Mouse (Mus musculus) large intestine, adult 2 months (tissue): Measurements from ENCODE around the gene Msantd2. TPM values are rescaled to one million over a fixed set of nuclear protein-coding genes. Genes with fewer than 3 reads are reported as not detected.

Experiments
- DNase-seq: peaks from one replicate; pipeline ENCODE4 v3.0.0-alpha.2; 2012; ENCODE audit warnings: low read depth, low spot score
- WGBS: fragments of 180-500 bp; shearing (Covaris S2); methylation state at CpG from one replicate; pipeline ENCODE4 v1.1.7; 2018; 5-methylcytosine and 5-hydroxymethylcytosine counted together
- polyA plus RNA-seq: library from polyadenylated mRNA; depleted of rRNA; stranded (reverse); fragments of >200 nt; gene quantifications from 2 replicates; pipeline ENCODE4 v1.2.3, GENCODE M21; 2012; rRNA removed

Gene Msantd2
- polyA plus RNA-seq, 1 experiment: 6.3 TPM

GRCm38 (mm10) chr9:37563805-37564204 is 74.7 kb downstream of the Msantd2 start:
- no peak for DNase-seq
- 45% methylated on average over 1 of the region's 1 CpGs for WGBS

GRCm38 (mm10) chr9:37567019-37567418 is 77.9 kb downstream of the Msantd2 start:
- WGBS: 97% methylated on average over 2 of the region's 2 CpGs
- no peak for DNase-seq

- no peak for DNase-seq
- 55% methylated on average over 5 of the region's 5 CpGs for WGBS
Measured at GRCm38 (mm10) chr9:37567454-37567853, 78.3 kb downstream of the Msantd2 start.

GRCm38 (mm10) chr9:37567892-37568604 is 78.9 kb downstream of the Msantd2 start:
- DNase-seq: no peak
- 34% methylated on average over 15 of the region's 15 CpGs for WGBS

GRCm38 (mm10) chr9:37568605-37569214 is 79.6 kb downstream of the Msantd2 start:
- WGBS: 18% methylated on average over 4 of the region's 4 CpGs
- DNase-seq: peak; percentile 10

- 24% methylated on average over 2 of the region's 2 CpGs for WGBS
- peak; percentile 8 for DNase-seq
Measured at GRCm38 (mm10) chr9:37569231-37569835, 80.2 kb downstream of the Msantd2 start.

- no peak for DNase-seq
- 46% methylated on average over 3 of the region's 3 CpGs for WGBS
Measured at GRCm38 (mm10) chr9:37572204-37572876, 83.2 kb downstream of the Msantd2 start.

Other genes with a start within 250 kb of the Msantd2 start
- gene Slc37a2, start 233.6 kb upstream of the Msantd2 start, polyA plus RNA-seq: 1.4 and 2.1 TPM in 2 replicates
- gene Ccdc15, start 140.9 kb upstream of the Msantd2 start, polyA plus RNA-seq: 0.43 and 0.60 TPM in 2 replicates
- 0.25 and 0.27 TPM in 2 replicates for gene Hepacam, start 122.0 kb upstream of the Msantd2 start, polyA plus RNA-seq
- 6.5 and 8.2 TPM in 2 replicates for gene Robo4, start 87.4 kb upstream of the Msantd2 start, polyA plus RNA-seq
- 0.21 and 0.44 TPM in 2 replicates for gene Robo3, start 56.1 kb upstream of the Msantd2 start, polyA plus RNA-seq
- 15.3 and 18.6 TPM in 2 replicates for gene Esam, start 38.8 kb downstream of the Msantd2 start, polyA plus RNA-seq
- 2.3 and 2.6 TPM in 2 replicates for gene Vsig2, start 49.9 kb downstream of the Msantd2 start, polyA plus RNA-seq
- gene Nrgn, start 63.6 kb downstream of the Msantd2 start, polyA plus RNA-seq: 2.9 TPM in 2 replicates
- 7.7 and 15.0 TPM in 2 replicates for gene Siae, start 66.4 kb downstream of the Msantd2 start, polyA plus RNA-seq
- gene Spa17, start 124.4 kb downstream of the Msantd2 start, polyA plus RNA-seq: 0.30 and 0.60 TPM in 2 replicates
- gene Tbrg1, start 168.0 kb downstream of the Msantd2 start, polyA plus RNA-seq: 80.7 and 81.6 TPM in 2 replicates
- not detected in 2 replicates for gene Panx3, start 179.9 kb downstream of the Msantd2 start, polyA plus RNA-seq
- gene Olfr160, start 226.9 kb downstream of the Msantd2 start, polyA plus RNA-seq: not detected in 2 replicates